Mouse (Mus musculus) liver, postnatal 0 days (tissue): Measurements from ENCODE around the gene Cux2. TPM values are rescaled to one million over a fixed set of nuclear protein-coding genes. Genes with fewer than 3 reads are reported as not detected.

Source experiments
- ATAC-seq: fragments of 200-750 bp; cut with Nextera tagmentation; 2 replicates; pipeline ENCODE4 v1.8.0; 2017; ENCODE audit warnings: mild to moderate bottlenecking, moderate library complexity
- DNase-seq: peaks from one replicate; pipeline ENCODE4 v3.0.0-alpha.2; 2016
- H3K27ac ChIP-seq: fragments of 300-500 bp; sonication (generic); 2 replicates; pipeline ENCODE4 v1.5.1; 2014; ENCODE audit warnings: antibody characterized with exemption, moderate library complexity, mild to moderate bottlenecking, low read depth
- H3K27me3 ChIP-seq: fragments of 300-500 bp; sonication (generic); 2 replicates; pipeline ENCODE4 v1.6.1; 2014; ENCODE audit warnings: low read length, control low read depth, mixed read lengths; ENCODE audit not compliant: insufficient read depth
- H3K36me3 ChIP-seq: fragments of 300-500 bp; sonication (generic); replicated peaks from 2 replicates; pipeline ENCODE4 v1.6.1; 2014; ENCODE audit warnings: mild to moderate bottlenecking, control low read depth, low read length, moderate library complexity, mixed read lengths; ENCODE audit not compliant: insufficient read depth
- H3K4me1 ChIP-seq: fragments of 300-500 bp; sonication (generic); 2 replicates; pipeline ENCODE4 v1.6.1; 2014; ENCODE audit warnings: antibody characterized with exemption, mild to moderate bottlenecking, control low read depth; ENCODE audit not compliant: insufficient read depth
- H3K4me2 ChIP-seq: fragments of 300-500 bp; sonication (generic); 2 replicates; pipeline ENCODE4 v1.6.1; 2014; ENCODE audit warnings: low read depth, mild to moderate bottlenecking, low read length, moderate library complexity, mixed read lengths
- H3K4me3 ChIP-seq: fragments of 300-500 bp; sonication (generic); 2 replicates; pipeline ENCODE4 v1.5.1; 2014; ENCODE audit warnings: low read depth, low read length
- H3K9ac ChIP-seq: fragments of 300-500 bp; sonication (generic); replicated peaks from 2 replicates; pipeline ENCODE4 v1.6.1; 2014; ENCODE audit warnings: mild to moderate bottlenecking, moderate library complexity
- H3K9me3 ChIP-seq: fragments of 300-500 bp; sonication (generic); 2 replicates; pipeline ENCODE4 v1.6.1; 2016; ENCODE audit warnings: mild to moderate bottlenecking, control low read depth, low read length, mixed read lengths
- CTCF ChIP-seq: sonication (generic); IDR thresholded peaks from 2 replicates; pipeline ENCODE4 v1.5.1; 2016; ENCODE audit warnings: antibody characterized with exemption, low read depth
- EP300 ChIP-seq: IDR thresholded peaks from 2 replicates; pipeline ENCODE4 v1.6.1; 2016; ENCODE audit warnings: antibody characterized with exemption, low read depth, mild to moderate bottlenecking
- WGBS: fragments of 180-500 bp; shearing (Covaris S2); extraction: QIAGEN DNeasy Blood & Tissue Kit; methylation state at CpG from one replicate; pipeline ENCODE4 v1.1.7; 2014; ENCODE audit not compliant: insufficient replicate concordance; 5-methylcytosine and 5-hydroxymethylcytosine counted together
- polyA plus RNA-seq: library from polyadenylated mRNA; unstranded; fragments of >200 nt; fragmentation: Nextera tagmentation; extraction: Ambion mirVana; gene quantifications from 2 replicates; pipeline ENCODE4 v1.2.1, GENCODE M21; 2015

Gene Cux2
- polyA plus RNA-seq, 1 experiment from 2014 or later, result 3.5 TPM

DNA sequence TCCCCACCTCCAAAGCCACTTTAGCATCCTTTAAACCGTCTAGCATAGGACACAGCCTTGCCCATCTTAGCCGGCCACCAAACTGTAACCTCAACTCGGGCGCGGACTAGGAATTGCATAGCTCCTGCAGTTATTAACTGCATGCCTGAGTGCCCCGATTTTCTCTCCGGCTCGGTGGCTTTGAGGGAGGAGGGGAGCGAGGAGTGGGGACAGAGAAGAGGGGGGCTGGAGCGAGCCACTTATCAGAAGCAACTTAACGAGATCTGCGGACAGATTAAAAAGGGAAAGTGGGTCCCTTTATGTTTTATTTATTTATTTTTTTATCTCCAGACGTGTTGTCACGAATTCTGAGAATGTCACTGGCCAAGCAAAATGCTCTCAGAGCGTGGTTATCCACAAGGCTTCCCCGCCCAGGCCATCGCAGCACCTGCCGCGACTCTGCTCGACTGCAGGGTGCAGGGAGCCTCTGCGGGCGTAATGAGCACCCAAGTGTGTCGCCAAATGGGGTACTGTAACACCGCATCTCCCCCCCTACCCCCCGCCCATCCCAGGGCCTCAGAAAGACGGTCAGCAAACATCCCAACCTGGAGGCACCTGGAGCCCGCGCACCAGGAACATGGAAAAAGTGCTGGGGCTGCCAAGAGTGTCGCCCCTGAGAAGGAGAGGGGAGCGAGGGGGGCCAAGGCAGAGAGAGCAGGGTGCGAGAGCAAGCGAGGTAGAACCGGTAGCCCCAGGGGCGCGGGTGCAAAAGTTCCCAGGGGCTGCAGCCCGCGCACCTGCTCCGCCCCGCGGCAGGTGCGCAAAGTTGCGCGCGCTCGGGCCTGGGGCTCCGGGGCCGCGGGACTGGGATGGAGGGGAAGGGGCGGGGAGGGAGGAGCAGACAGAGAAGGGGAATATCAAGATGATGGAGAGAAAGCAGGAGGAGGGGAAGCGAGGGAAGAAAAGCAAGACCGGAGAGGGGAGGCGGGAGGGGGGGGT, 927 bp downstream of the Cux2 start:
- Histone ChIP-seq H3K9me3 (no peaks in the 10 kb centered on the region), H3K4me3 (peak overlapping the region; percentile 70), H3K36me3 (no peaks in the 10 kb centered on the region), H3K27me3 (peaks cover 37% of the 10 kb centered on the region), H3K9ac (no peak overlapping the region), H3K4me2 (peak overlapping the region; percentile 76), H3K4me1 (peaks cover 12% of the 10 kb centered on the region), H3K27ac (no peak overlapping the region)
- DNase-seq (no peak), ATAC-seq (no peak)
- 2% methylated on average over 52 of the region's 52 CpGs for WGBS
- TF ChIP-seq EP300 (no peak), CTCF (no peak)

DNA sequence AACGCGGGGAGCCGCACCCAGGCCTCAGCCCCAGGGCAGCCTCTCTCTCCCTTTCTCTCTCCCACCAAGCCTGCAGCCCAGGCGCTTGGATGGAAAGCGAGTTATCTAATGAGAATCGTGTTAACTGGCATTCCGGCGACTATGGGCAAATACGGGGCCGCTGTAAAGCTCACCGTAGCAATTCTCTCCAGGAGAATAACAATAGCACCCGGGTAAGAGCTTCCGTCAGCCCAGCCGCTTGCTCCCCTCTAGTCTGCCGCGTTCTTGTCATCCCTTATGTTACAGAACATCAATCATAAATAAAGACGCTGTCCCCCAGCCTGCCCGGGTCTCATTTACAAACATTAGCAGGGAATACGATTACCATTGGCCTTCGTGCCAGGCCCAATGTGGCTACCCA, 1.6 kb downstream of the Cux2 start:
- no peak for ATAC-seq

DNA sequence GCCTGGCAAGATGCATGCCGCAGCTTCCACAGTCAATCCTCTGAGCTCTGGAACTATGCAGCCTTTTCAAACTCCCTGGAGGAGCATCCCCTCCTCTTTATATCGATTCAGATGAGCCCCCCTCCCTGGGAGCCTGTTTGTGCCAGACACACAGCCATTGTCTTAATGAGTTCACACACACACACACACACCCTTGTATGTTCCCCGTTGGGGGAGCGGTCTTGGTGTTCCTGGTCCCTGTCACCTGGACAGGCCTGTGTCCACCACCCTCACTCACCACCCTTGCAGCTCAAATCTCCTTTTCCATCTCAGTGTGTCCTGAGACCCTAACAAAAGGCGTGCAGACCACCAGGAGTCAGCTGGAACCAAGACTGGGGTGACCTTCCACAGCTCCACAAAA, 2.1 kb downstream of the Cux2 start:
- TF ChIP-seq EP300, result no peak
- TF ChIP-seq CTCF, result no peak
- Histone ChIP-seq H3K27ac (no peak overlapping the region), H3K4me3 (no peak overlapping the region), H3K27me3 (peaks cover 35% of the 10 kb centered on the region), H3K4me1 (peaks cover 12% of the 10 kb centered on the region), H3K36me3 (no peaks in the 10 kb centered on the region), H3K9me3 (no peaks in the 10 kb centered on the region), H3K4me2 (no peak overlapping the region), H3K9ac (no peak overlapping the region)
- DNase-seq, result no peak
- no peak for ATAC-seq
- 47% methylated on average over 5 of the region's 5 CpGs for WGBS

More for the DNA sequence above, 1.6 kb downstream of the Cux2 start:
- no peak for TF ChIP-seq EP300
- TF ChIP-seq CTCF, result no peak
- Histone ChIP-seq H3K27me3 (peaks cover 35% of the 10 kb centered on the region), H3K4me3 (no peak overlapping the region), H3K27ac (no peak overlapping the region), H3K4me2 (no peak overlapping the region), H3K4me1 (peaks cover 12% of the 10 kb centered on the region), H3K9ac (no peak overlapping the region), H3K36me3 (no peaks in the 10 kb centered on the region), H3K9me3 (no peaks in the 10 kb centered on the region)
- DNase-seq, result no peak
- 10% methylated on average over 20 of the region's 20 CpGs for WGBS

DNA sequence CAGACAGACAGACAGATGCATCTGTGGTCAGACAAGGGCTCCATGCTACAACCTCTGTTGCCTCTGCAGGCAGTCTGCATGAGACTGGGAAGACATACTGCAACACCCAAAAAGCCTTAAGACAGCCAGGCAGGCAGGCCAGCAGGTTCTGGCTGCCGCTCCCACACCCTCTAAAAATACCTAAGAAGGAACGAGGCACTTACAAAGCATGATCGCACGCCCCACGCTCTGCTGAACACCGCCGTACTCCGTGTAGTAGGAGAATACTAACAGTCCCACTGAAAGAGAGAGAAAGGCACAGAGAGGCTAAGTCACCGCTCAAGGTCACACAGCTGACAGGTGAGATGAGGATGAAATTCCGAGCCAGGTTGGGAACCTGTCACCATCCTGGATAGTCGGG, 6.3 kb downstream of the Cux2 start:
- no peaks in the 10 kb centered on the region for H3K36me3 ChIP-seq
- H3K27me3 ChIP-seq, result peaks cover 20% of the 10 kb centered on the region
- H3K27ac ChIP-seq, result no peak overlapping the region
- no peak overlapping the region for H3K9ac ChIP-seq
- no peaks in the 10 kb centered on the region for H3K4me1 ChIP-seq
- DNase-seq (no peak), ATAC-seq (no peak)
- TF ChIP-seq EP300 (no peak), CTCF (no peak)
- H3K9me3 ChIP-seq, result no peaks in the 10 kb centered on the region
- no peak overlapping the region for H3K4me2 ChIP-seq
- WGBS, result 78% methylated on average over 11 of the region's 11 CpGs
- H3K4me3 ChIP-seq, result no peak overlapping the region

DNA sequence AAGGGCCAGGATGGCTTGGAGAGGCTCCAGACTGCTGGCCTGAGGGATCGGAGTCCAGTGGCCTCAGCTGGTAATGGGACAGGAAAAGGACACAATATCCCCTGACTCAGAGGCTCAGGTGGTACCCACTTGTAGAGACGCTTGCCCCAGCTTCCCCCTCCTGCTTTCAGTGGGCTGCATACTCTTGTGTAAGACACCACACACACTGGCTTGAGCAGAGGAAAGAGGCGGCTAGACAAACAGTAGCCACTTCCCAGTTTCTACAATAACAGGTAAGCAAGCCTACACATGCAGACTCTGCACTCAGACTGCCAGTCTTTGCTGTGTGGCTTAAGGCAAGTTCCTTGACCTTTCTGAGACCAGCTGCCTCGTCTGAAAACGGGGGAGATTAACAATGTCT, 14.6 kb downstream of the Cux2 start:
- Histone ChIP-seq H3K4me2 (no peak overlapping the region), H3K36me3 (no peaks in the 10 kb centered on the region), H3K9me3 (no peaks in the 10 kb centered on the region), H3K4me1 (no peaks in the 10 kb centered on the region), H3K9ac (no peak overlapping the region), H3K27ac (no peak overlapping the region), H3K27me3 (no peaks in the 10 kb centered on the region), H3K4me3 (no peak overlapping the region)
- 55% methylated on average over 5 of the region's 5 CpGs for WGBS
- DNase-seq, result no peak
- no peak for TF ChIP-seq CTCF
- no peak for TF ChIP-seq EP300
- ATAC-seq, result no peak

DNA sequence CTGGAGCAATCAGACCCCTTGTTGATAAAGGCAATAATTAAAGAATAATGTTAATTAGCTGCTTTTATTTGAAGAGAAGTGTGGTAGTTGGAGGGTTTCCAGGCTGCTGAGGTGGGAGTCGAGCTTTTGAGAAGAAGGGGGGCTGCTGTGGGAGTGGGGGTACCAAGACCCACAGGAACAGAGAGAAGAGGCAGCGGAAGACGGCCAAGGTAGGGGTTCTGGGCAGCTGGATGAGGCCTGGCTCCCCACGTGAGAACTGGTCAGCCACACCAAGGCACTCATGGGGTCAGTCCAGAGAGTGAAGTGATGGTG, 16.8 kb downstream of the Cux2 start:
- TF ChIP-seq EP300 (no peak), CTCF (no peak)
- H3K9ac ChIP-seq, result no peak overlapping the region
- no peak overlapping the region for H3K27ac ChIP-seq
- ATAC-seq (no peak), DNase-seq (no peak)
- H3K4me1 ChIP-seq, result no peaks in the 10 kb centered on the region
- no peaks in the 10 kb centered on the region for H3K27me3 ChIP-seq
- no peaks in the 10 kb centered on the region for H3K36me3 ChIP-seq
- 74% methylated on average over 4 of the region's 4 CpGs for WGBS
- no peak overlapping the region for H3K4me3 ChIP-seq
- H3K4me2 ChIP-seq, result no peak overlapping the region
- H3K9me3 ChIP-seq, result no peaks in the 10 kb centered on the region
